Mouse (Mus musculus) kidney, adult 2 months (tissue): ENCODE measurements at regions not wholly inside any gene's neighbourhood (a gene's known extent, or its start where the extent isn't known, plus 50 kb on each side); places are given as distances from the start of the nearest gene placed in this dataset.

Source experiments
- CTCF ChIP-seq: fragments of 200-500 bp; conservative IDR thresholded peaks from 2 replicates; pipeline ENCODE4 v1.5.1; 2011; ENCODE audit warnings: low read depth, mild to moderate bottlenecking, control low read depth, low read length, moderate library complexity, mixed read lengths; ENCODE audit not compliant: insufficient read depth, insufficient read length
- POLR2A ChIP-seq: fragments of 200-500 bp; IDR thresholded peaks from one replicate; pipeline ENCODE4 v1.6.1; 2011; ENCODE audit warnings: low read depth, low read length, control low read depth

DNA sequence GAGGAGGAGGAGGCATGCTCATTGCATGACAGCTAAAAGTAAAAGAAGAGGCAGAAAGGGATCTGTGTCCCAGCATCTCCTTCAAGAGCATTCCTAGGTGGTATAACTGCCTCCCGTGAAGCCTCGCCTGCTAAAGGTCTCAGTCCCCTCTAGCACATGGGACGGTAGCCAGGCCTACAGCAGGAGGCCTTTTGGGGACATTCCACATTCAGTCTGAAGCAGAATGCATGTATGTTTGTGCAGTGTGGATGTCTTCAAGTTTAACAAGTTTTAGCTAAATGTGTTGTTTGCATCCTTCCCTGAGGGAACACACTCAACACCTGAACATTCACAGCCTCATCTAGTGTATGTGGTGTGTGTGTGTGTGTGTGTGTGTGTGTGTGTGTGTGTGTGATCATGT is 64.8 kb upstream of the Gm11983 start:
- TF ChIP-seq CTCF (no peak), POLR2A (no peak)
